Mouse (Mus musculus): ENCODE data around the gene Fgd2. TPM values are rescaled to one million over a fixed set of nuclear protein-coding genes. Genes with fewer than 3 reads are reported as not detected.
A peak's percentile ranks its signal among the peaks of the same experiment; 100 is the strongest.
"Not testable (repeated sequence)": the region's sequence is repeated elsewhere in the genome, so short reads cannot be mapped to it uniquely, and the experiment has no call there.

Fgd2 gene
- total RNA-seq, 2 experiments from 2014 or later: 5.4 to 7.4 TPM

DNA sequence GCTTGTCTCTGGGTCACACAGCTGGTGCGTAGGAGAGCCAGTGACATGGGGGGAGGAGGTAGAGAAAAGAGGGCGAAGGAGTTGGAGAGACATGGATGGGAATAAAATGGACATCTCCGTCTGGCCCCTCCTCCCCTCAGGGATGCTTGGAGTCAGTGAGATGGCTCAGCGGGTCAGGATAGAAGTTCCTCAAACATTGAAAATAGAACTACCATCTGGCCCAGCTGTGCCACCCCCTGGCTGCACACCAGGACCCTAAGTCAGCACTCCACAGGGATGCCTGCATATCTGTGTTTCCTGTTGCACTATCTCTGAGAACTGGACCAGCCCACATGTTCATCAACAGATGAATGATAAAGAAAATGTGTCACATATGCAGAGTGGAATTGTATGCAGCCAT is 19.5 kb downstream of the Fgd2 start:
- DNase-seq (ENCODE audit: extremely low spot score in 1 of 2, low spot score in 2 of 2): no peak
- TF ChIP-seq CTCF (IDR thresholded peaks at IDR 0.05): no peak
- intact Hi-C loops (cut with DNase I): loop anchor here (5.0 kb wide), 1 partner anchor 112 kb away; the partner anchor contains the start of gene Pim1
- no peak overlapping the region for H3K27ac ChIP-seq
- H3K4me3 ChIP-seq: no peak overlapping the region

DNA sequence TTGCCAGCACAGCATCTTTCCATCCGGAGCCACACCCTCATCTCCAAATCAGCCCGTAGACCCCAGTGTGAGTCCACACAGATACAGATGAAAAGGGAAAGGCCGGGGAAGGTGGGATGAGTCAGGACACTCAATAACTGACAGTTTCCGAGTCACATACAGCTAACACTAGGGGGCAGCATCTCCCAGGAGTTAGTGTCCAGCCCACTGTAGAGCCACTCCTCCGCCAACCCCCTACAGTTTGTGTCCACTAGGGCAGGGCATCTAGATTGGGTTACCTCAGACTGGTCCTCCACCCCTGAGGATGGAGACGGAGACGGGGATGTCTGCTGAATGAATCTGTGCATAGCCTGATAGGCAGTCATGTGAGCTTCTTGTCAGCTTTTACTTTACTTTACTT is 20.8 kb downstream of the Fgd2 start:
- intact Hi-C loops (cut with DNase I): loop anchor here (1.0 to 5.0 kb wide), 2 partner anchors 111 to 133 kb away; partner anchors contain the start of gene Pim1
- no peak overlapping the region for H3K27ac ChIP-seq
- DNase-seq (ENCODE audit: extremely low spot score in 1 of 2, low spot score in 2 of 2): peak in 1 of 2 experiments; percentile 30
- peak; percentile 67 for TF ChIP-seq CTCF (IDR thresholded peaks at IDR 0.05)
- H3K4me3 ChIP-seq: no peak overlapping the region

- TF ChIP-seq CTCF (IDR thresholded peaks at IDR 0.05): no peak
- intact Hi-C loops (cut with DNase I): loop anchor here (5.0 kb wide), 1 partner anchor 110 kb away; the partner anchor contains the start of gene Pim1
- no peak for DNase-seq (ENCODE audit: extremely low spot score in 1 of 2, low spot score in 2 of 2)
- no peak overlapping the region for H3K27ac ChIP-seq
- H3K4me3 ChIP-seq: no peak overlapping the region
These were observed 21.7 kb downstream of the Fgd2 start for GRCm38 (mm10) chr17:29382417-29382816.

GRCm38 (mm10) chr17:29383923-29384322 is 23.2 kb downstream of the Fgd2 start:
- intact Hi-C loops (cut with DNase I): loop anchor here (5.0 kb wide), 1 partner anchor 108 kb away; the partner anchor contains the start of gene Pim1
- Histone ChIP-seq H3K27ac (no peak overlapping the region), H3K4me3 (no peak overlapping the region)
- no peak for DNase-seq (ENCODE audit: extremely low spot score in 1 of 2, low spot score in 2 of 2)
- TF ChIP-seq CTCF (IDR thresholded peaks at IDR 0.05): no peak

- no peak for DNase-seq (ENCODE audit: extremely low spot score in 1 of 2, low spot score in 2 of 2)
- no peak for TF ChIP-seq CTCF (IDR thresholded peaks at IDR 0.05)
- Histone ChIP-seq H3K4me3 (no peak overlapping the region), H3K27ac (no peak overlapping the region)
- intact Hi-C loops (cut with DNase I): loop anchor here (5.0 kb wide), 1 partner anchor 107 kb away; the partner anchor contains the start of gene Pim1
These were observed 24.2 kb downstream of the Fgd2 start for GRCm38 (mm10) chr17:29384850-29385438.

GRCm38 (mm10) chr17:29385746-29386145 is 25.0 kb downstream of the Fgd2 start:
- intact Hi-C loops (cut with DNase I): no loop called here
- DNase-seq (ENCODE audit: extremely low spot score in 1 of 2, low spot score in 2 of 2): no peak

GRCm38 (mm10) chr17:29388978-29389377 is 28.3 kb downstream of the Fgd2 start:
- intact Hi-C loops (cut with DNase I): no loop called here
- no peak overlapping the region for H3K4me3 ChIP-seq
- no peak for TF ChIP-seq CTCF (IDR thresholded peaks at IDR 0.05)
- H3K27ac ChIP-seq: no peak overlapping the region
- DNase-seq (ENCODE audit: extremely low spot score in 1 of 2, low spot score in 2 of 2): no peak

More at GRCm38 (mm10) chr17:29385746-29386145, 25.0 kb downstream of the Fgd2 start:
- Histone ChIP-seq H3K4me3 (no peak overlapping the region), H3K27ac (no peak overlapping the region)
- TF ChIP-seq CTCF (IDR thresholded peaks at IDR 0.05): no peak

DNA sequence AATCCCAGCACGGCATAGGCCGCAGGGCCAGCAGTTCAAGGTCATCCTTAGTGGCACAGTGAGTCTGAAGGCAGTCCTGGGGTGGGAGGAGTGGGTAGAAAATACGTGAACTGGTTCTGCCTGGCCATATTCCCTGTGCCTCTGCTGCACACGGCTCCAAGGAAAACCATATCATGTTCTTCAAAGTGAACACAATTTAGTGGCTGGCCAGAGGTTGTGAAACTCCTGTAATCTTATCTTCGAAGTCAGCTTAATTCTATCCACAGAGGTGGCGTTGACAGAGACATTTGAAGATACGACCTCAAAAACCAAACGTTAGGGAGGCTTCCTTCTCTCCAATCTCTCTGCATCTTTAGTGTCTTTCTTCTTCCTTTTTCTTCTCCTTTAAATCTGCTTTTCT is 30.6 kb downstream of the Fgd2 start:
- intact Hi-C loops (cut with DNase I): no loop called here
- Histone ChIP-seq H3K27ac (no peak overlapping the region), H3K4me3 (no peak overlapping the region)
- no peak for DNase-seq (ENCODE audit: extremely low spot score in 1 of 2, low spot score in 2 of 2)
- TF ChIP-seq CTCF (IDR thresholded peaks at IDR 0.05): no peak

GRCm38 (mm10) chr17:29393335-29394089 is 32.8 kb downstream of the Fgd2 start:
- Histone ChIP-seq H3K4me3 (no peak overlapping the region), H3K27ac (no peak overlapping the region)
- TF ChIP-seq CTCF (IDR thresholded peaks at IDR 0.05): no peak
- intact Hi-C loops (cut with DNase I): no loop called here
- no peak for DNase-seq (ENCODE audit: extremely low spot score in 1 of 2, low spot score in 2 of 2)

DNA sequence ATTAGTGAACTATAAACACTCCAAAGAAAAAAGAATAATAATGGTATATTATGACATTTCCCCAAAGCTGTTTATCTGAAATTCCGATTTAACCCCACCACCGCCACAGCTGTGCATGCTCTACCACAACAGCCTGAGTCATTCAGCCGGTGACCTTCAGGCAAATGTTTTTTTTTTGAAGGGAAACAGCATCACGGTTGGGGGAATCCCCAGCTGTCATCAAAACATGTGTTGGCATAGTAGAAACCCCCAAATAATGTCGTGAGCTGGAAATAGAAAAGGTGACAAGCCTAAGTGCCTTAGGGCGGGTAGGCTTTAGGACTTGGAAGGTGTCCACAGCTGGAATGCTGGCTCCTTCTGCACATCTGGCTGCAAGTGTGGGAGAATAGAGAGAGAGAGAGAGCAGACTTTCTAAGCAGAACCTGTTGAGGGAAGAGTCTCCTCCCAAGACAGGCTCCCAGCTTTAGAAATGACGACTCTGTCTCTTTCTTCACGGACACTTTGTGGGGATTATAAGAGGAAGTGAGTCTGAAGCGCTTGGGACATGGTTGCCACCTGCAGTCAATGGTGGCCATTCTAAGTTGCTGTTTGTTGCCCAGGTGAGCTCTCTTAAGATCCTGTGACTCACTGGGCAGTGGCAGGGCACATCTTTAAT is 33.5 kb downstream of the Fgd2 start:
- intact Hi-C loops (cut with DNase I): no loop called here
- TF ChIP-seq CTCF (IDR thresholded peaks at IDR 0.05): no peak
- no peak overlapping the region for H3K4me3 ChIP-seq
- no peak for DNase-seq (ENCODE audit: extremely low spot score in 1 of 2, low spot score in 2 of 2)
- H3K27ac ChIP-seq: no peak overlapping the region

GRCm38 (mm10) chr17:29394761-29395160 is 34.0 kb downstream of the Fgd2 start:
- DNase-seq (ENCODE audit: extremely low spot score in 1 of 2, low spot score in 2 of 2); H3K27ac ChIP-seq; intact Hi-C loops (cut with DNase I); H3K4me3 ChIP-seq: not testable (repeated sequence)

GRCm38 (mm10) chr17:29395381-29395780 is 34.7 kb downstream of the Fgd2 start:
- no peak for TF ChIP-seq CTCF (IDR thresholded peaks at IDR 0.05)
- Histone ChIP-seq H3K4me3 (no peak overlapping the region), H3K27ac (no peak overlapping the region)
- DNase-seq (ENCODE audit: extremely low spot score in 1 of 2, low spot score in 2 of 2): no peak
- intact Hi-C loops (cut with DNase I): no loop called here
